Mouse (Mus musculus) intestine, postnatal 0 days (tissue): ENCODE measurements at regions not wholly inside any gene's neighbourhood (a gene's known extent, or its start where the extent isn't known, plus 50 kb on each side); places are given as distances from the start of the nearest gene placed in this dataset.

ENCODE experiments used
- ATAC-seq: fragments of 200-750 bp; cut with Nextera tagmentation; 2 replicates; pipeline ENCODE4 v1.8.0; 2017; ENCODE audit warnings: mild to moderate bottlenecking, moderate TSS enrichment, moderate library complexity
- H3K27ac ChIP-seq: fragments of 300-500 bp; sonication (generic); 2 replicates; pipeline ENCODE4 v1.5.1; 2014; ENCODE audit warnings: mild to moderate bottlenecking, low read depth, low read length, moderate library complexity
- H3K27me3 ChIP-seq: fragments of 300-500 bp; sonication (generic); replicated peaks from 2 replicates; pipeline ENCODE4 v1.6.1; 2014; ENCODE audit warnings: low read length, mixed read lengths; ENCODE audit not compliant: control insufficient read depth, insufficient read depth
- H3K36me3 ChIP-seq: fragments of 300-500 bp; sonication (generic); 2 replicates; pipeline ENCODE4 v1.6.1; 2014; ENCODE audit warnings: mild to moderate bottlenecking, moderate library complexity; ENCODE audit not compliant: control insufficient read depth, insufficient read depth
- H3K4me1 ChIP-seq: fragments of 300-500 bp; sonication (generic); replicated peaks from 2 replicates; pipeline ENCODE4 v1.6.1; 2014; ENCODE audit warnings: antibody characterized with exemption, low read length, mixed read lengths; ENCODE audit not compliant: control insufficient read depth, insufficient read depth
- H3K4me2 ChIP-seq: fragments of 300-500 bp; sonication (generic); replicated peaks from 2 replicates; pipeline ENCODE4 v1.6.1; 2014; ENCODE audit warnings: low read depth, mild to moderate bottlenecking, moderate library complexity
- H3K4me3 ChIP-seq: fragments of 300-500 bp; sonication (generic); 2 replicates; pipeline ENCODE4 v1.5.1; 2014; ENCODE audit warnings: low read depth, low read length
- H3K9ac ChIP-seq: fragments of 300-500 bp; sonication (generic); 2 replicates; pipeline ENCODE4 v1.6.1; 2014; ENCODE audit warnings: mild to moderate bottlenecking, low read depth, low read length
- H3K9me3 ChIP-seq: fragments of 300-500 bp; sonication (generic); 2 replicates; pipeline ENCODE4 v1.6.1; 2016; ENCODE audit warnings: mixed run types; ENCODE audit not compliant: control insufficient read depth
- CTCF ChIP-seq: sonication (generic); IDR thresholded peaks from 2 replicates; pipeline ENCODE4 v1.5.1; 2016; ENCODE audit warnings: low read depth, mild to moderate bottlenecking, control low read depth, antibody characterized with exemption, moderate library complexity
- WGBS: fragments of 180-500 bp; shearing (Covaris S2); extraction: QIAGEN DNeasy Blood & Tissue Kit; methylation state at CpG from one replicate; pipeline ENCODE4 v1.1.7; 2014; 5-methylcytosine and 5-hydroxymethylcytosine counted together

GRCm38 (mm10) chr1:41361512-41361911 lies 556.1 kb downstream of the Tmem182 start:
- TF ChIP-seq CTCF: no peak
- Histone ChIP-seq H3K27me3 (no peaks in the 10 kb centered on the region), H3K9ac (no peak overlapping the region), H3K9me3 (no peaks in the 10 kb centered on the region), H3K4me2 (no peak overlapping the region), H3K27ac (no peak overlapping the region), H3K4me3 (no peak overlapping the region), H3K4me1 (no peaks in the 10 kb centered on the region), H3K36me3 (no peaks in the 10 kb centered on the region)
- no peak for ATAC-seq
- WGBS: 72% methylated on average over 3 of the region's 3 CpGs

DNA sequence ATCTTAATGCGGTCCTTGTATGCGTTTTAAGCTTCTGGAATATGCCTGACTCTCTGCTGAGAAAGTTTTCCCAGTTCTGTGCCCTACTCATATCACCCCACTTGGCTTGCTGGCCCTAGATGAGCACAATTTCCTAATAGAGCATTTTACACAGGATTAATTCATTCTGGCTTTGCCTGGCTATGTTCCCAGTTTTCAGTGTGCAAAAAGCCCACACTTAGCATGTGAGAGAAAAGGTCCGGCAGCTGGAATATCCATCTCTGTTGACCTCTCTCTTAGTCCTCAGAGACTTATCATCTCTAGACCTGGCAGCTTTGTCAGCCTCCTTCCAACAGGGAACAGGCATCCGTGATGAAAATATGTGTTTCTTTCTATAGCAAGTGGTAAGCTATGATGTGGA lies 574.6 kb downstream of the Tmem182 start:
- H3K36me3 ChIP-seq: no peaks in the 10 kb centered on the region
- ATAC-seq: no peak
- H3K27me3 ChIP-seq: no peaks in the 10 kb centered on the region
- H3K27ac ChIP-seq: no peak overlapping the region
- no peak overlapping the region for H3K9ac ChIP-seq
- H3K4me3 ChIP-seq: no peak overlapping the region
- TF ChIP-seq CTCF: no peak
- 63% methylated on average over 4 of the region's 4 CpGs for WGBS
- no peaks in the 10 kb centered on the region for H3K9me3 ChIP-seq
- no peaks in the 10 kb centered on the region for H3K4me1 ChIP-seq
- H3K4me2 ChIP-seq: no peak overlapping the region

DNA sequence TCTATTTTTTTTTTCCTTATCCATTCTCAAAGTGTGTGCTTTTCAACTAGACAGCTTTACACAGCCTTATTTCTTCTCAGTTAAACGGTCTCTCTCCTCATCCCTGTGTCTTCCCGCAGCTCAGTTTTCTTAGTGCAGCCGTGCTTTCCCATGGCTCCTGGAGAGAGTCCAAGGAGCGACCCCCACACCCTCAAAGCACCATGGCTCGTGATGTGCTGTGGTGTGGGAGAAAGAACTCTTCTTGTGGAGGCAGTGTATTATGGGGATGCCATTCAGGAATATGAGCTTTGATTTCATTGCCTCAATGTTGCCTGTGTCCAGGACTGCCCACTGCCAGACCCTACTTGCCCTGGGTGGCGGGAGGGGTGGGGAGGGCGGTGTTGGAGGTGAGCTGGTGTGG lies 576.1 kb downstream of the Tmem182 start:
- Histone ChIP-seq H3K36me3 (no peaks in the 10 kb centered on the region), H3K4me2 (no peak overlapping the region), H3K4me3 (no peak overlapping the region), H3K27ac (no peak overlapping the region), H3K9me3 (no peaks in the 10 kb centered on the region), H3K27me3 (no peaks in the 10 kb centered on the region), H3K4me1 (no peaks in the 10 kb centered on the region), H3K9ac (no peak overlapping the region)
- no peak for ATAC-seq
- WGBS: 76% methylated on average over 7 of the region's 7 CpGs
- no peak for TF ChIP-seq CTCF

DNA sequence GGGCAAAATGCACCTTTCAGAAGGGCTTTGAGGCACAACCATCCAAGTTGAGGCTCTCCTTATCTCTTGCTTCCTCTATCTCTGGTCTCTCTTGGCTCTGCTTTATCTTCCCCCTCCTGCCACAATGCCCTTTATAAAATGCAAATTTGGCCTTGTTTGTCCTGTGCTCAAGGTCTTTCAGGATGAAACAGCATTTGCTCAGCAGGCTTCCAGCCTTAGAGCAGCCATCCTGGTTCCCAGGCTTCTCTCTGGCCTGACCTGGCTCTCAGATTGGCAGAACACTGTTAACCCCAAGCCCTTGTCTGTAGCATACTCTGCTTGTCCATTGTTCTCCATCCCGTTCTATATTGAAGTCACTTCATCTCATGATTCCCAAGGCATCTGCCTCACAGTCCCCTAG lies 579.3 kb downstream of the Tmem182 start:
- whole genome bisulfite sequencing: 42% methylated on average over 1 of the region's 1 CpGs
- Histone ChIP-seq H3K4me3 (no peak overlapping the region), H3K9me3 (no peaks in the 10 kb centered on the region), H3K4me1 (no peaks in the 10 kb centered on the region), H3K36me3 (no peaks in the 10 kb centered on the region), H3K27ac (no peak overlapping the region), H3K4me2 (no peak overlapping the region), H3K27me3 (no peaks in the 10 kb centered on the region), H3K9ac (no peak overlapping the region)
- ATAC-seq: no peak
- no peak for TF ChIP-seq CTCF

DNA sequence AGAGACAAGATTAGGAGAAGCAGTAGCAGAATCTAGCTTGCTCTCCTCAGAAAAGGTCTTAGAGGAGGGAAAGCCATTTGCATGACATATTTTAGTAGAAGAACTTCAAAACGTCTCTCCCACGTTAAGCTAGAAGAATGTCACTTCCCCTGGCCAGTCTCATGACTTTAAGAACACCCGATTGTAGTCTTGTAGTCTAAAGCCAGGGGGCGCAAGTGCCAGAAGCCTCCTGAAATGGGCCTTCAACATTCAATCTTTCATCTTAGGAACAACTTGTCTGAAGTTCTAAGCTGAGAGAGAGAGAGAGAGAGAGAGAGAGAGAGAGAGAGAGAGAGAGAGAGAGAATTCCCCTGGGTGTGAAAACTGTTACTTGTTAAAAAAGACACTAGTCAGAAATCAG lies 581.0 kb downstream of the Tmem182 start:
- no peak overlapping the region for H3K4me2 ChIP-seq
- WGBS: 63% methylated on average over 4 of the region's 4 CpGs
- H3K9ac ChIP-seq: no peak overlapping the region
- H3K4me1 ChIP-seq: no peaks in the 10 kb centered on the region
- no peaks in the 10 kb centered on the region for H3K27me3 ChIP-seq
- no peaks in the 10 kb centered on the region for H3K9me3 ChIP-seq
- TF ChIP-seq CTCF: peak; percentile 42; the same call in 1 of the 2 replicates
- no peak for ATAC-seq
- H3K4me3 ChIP-seq: no peak overlapping the region
- no peaks in the 10 kb centered on the region for H3K36me3 ChIP-seq
- no peak overlapping the region for H3K27ac ChIP-seq

- Histone ChIP-seq H3K27ac (no peak overlapping the region), H3K4me1 (no peaks in the 10 kb centered on the region), H3K4me2 (no peak overlapping the region), H3K9me3 (no peaks in the 10 kb centered on the region), H3K36me3 (no peaks in the 10 kb centered on the region), H3K4me3 (no peak overlapping the region), H3K9ac (no peak overlapping the region), H3K27me3 (no peaks in the 10 kb centered on the region)
- TF ChIP-seq CTCF: no peak
- ATAC-seq: no peak
- 14% methylated on average over 11 of the region's 11 CpGs for WGBS
Observed at GRCm38 (mm10) chr1:41390102-41390884, 584.9 kb downstream of the Tmem182 start.
